Mouse (Mus musculus) MEL (cell line): ENCODE measurements around the gene Fam193b. TPM values are rescaled to one million over a fixed set of nuclear protein-coding genes. Genes with fewer than 3 reads are reported as not detected.

Experiments
- DNase-seq: peaks from one replicate; pipeline ENCODE4 v3.0.0; 2011; ENCODE audit warnings: low read depth, low spot score
- H3K27ac ChIP-seq: 2 replicates; pipeline ENCODE4 v1.5.1; 2012; ENCODE audit warnings: low read depth, mild to moderate bottlenecking, control low read depth, low read length, moderate library complexity; ENCODE audit not compliant: control insufficient read depth
- H3K27me3 ChIP-seq, 2 experiments: fragments of 150-350 bp in 1 of 2; sonication (generic) in 1 of 2; 2 replicates each; pipeline ENCODE4 v1.6.1; 2012; ENCODE audit warnings: low read length in 2 of 2, mild to moderate bottlenecking in 2 of 2, improper control_type of control experiment in 1 of 2, moderate library complexity in 1 of 2; ENCODE audit not compliant: insufficient read depth in 2 of 2, control insufficient read depth in 1 of 2
- H3K36me3 ChIP-seq, 2 experiments: 2 replicates each; pipeline ENCODE4 v1.6.1; 2012 to 2014; ENCODE audit warnings: low read length in 2 of 2, improper control_type of control experiment in 1 of 2, inconsistent platforms in 1 of 2, mild to moderate bottlenecking in 1 of 2; ENCODE audit not compliant: insufficient read depth in 2 of 2, control insufficient read depth in 1 of 2
- H3K4me1 ChIP-seq, 2 experiments: fragments of 150-350 bp in 1 of 2; sonication (generic) in 1 of 2; 2 replicates each; pipeline ENCODE4 v1.6.1; 2012; ENCODE audit warnings: low read length in 2 of 2, improper control_type of control experiment in 1 of 2, mild to moderate bottlenecking in 1 of 2; ENCODE audit not compliant: insufficient read depth in 2 of 2, control insufficient read depth in 1 of 2
- H3K4me3 ChIP-seq, 2 experiments: fragments of 150-350 bp in 1 of 2; sonication (generic) in 1 of 2; 2 replicates each; pipeline ENCODE4 v1.5.1; 2012; ENCODE audit warnings: low read depth in 2 of 2, low read length in 2 of 2, mild to moderate bottlenecking in 2 of 2, moderate library complexity in 2 of 2, control low read depth in 1 of 2, improper control_type of control experiment in 1 of 2; ENCODE audit not compliant: control insufficient read depth in 1 of 2, insufficient read depth in 1 of 2
- H3K79me2 ChIP-seq: 2 replicates; pipeline ENCODE4 v1.6.1; 2012; ENCODE audit warnings: mild to moderate bottlenecking, low read length, moderate library complexity; ENCODE audit not compliant: control insufficient read depth, poor library complexity, insufficient read depth
- H3K9ac ChIP-seq: 2 replicates; pipeline ENCODE4 v1.6.1; 2012; ENCODE audit warnings: low read depth, mild to moderate bottlenecking, control low read depth, low read length, moderate library complexity; ENCODE audit not compliant: control insufficient read depth, poor library complexity, severe bottlenecking
- H3K9me3 ChIP-seq: fragments of 150-350 bp; sonication (generic); replicated peaks from 2 replicates; pipeline ENCODE4 v1.6.1; 2012; ENCODE audit warnings: mild to moderate bottlenecking, low read length, improper control_type of control experiment, moderate library complexity; ENCODE audit not compliant: insufficient read depth
- CHD1 ChIP-seq: IDR thresholded peaks from 2 replicates; pipeline ENCODE4 v1.6.1; 2012; ENCODE audit warnings: low read depth, mild to moderate bottlenecking, inconsistent platforms, low read length, improper control_type of control experiment
- EP300 ChIP-seq, 2 experiments: IDR thresholded peaks; 2 replicates each; pipeline ENCODE4 v1.6.1; 2011; ENCODE audit warnings: improper control_type of control experiment in 2 of 2, low read length in 2 of 2, low read depth in 1 of 2, mild to moderate bottlenecking in 1 of 2
- ETS1 ChIP-seq: IDR thresholded peaks from 2 replicates; pipeline ENCODE4 v1.6.1; 2012; ENCODE audit warnings: low read depth, mild to moderate bottlenecking, inconsistent platforms, low read length, improper control_type of control experiment, moderate library complexity
- GABPA ChIP-seq: IDR thresholded peaks from 2 replicates; pipeline ENCODE4 v1.6.1; 2012; ENCODE audit warnings: low read depth, mild to moderate bottlenecking, inconsistent platforms, low read length, improper control_type of control experiment, moderate library complexity
- GATA1 ChIP-seq: IDR thresholded peaks from 2 replicates; pipeline ENCODE4 v1.6.1; 2011; ENCODE audit warnings: low read depth, low read length, improper control_type of control experiment
- JUND ChIP-seq: IDR thresholded peaks from 2 replicates; pipeline ENCODE4 v1.6.1; 2011; ENCODE audit warnings: low read depth, mild to moderate bottlenecking, improper control_type of control experiment, low read length
- KAT2A ChIP-seq: conservative IDR thresholded peaks from 2 replicates; pipeline ENCODE4 v1.6.1; 2012; ENCODE audit warnings: low read depth, low read length, improper control_type of control experiment, inconsistent platforms
- MAX ChIP-seq: IDR thresholded peaks from 2 replicates; pipeline ENCODE4 v1.6.1; 2011; ENCODE audit warnings: low read length, improper control_type of control experiment
- MEF2A ChIP-seq: IDR thresholded peaks from 2 replicates; pipeline ENCODE4 v1.6.1; 2014; ENCODE audit warnings: low read depth, mild to moderate bottlenecking, inconsistent platforms, low read length, improper control_type of control experiment; ENCODE audit not compliant: poor library complexity, insufficient replicate concordance, severe bottlenecking; ENCODE audit errors: extremely low read depth
- NRF1 ChIP-seq: IDR thresholded peaks from 2 replicates; pipeline ENCODE4 v1.6.1; 2014; ENCODE audit warnings: low read depth, mild to moderate bottlenecking, inconsistent platforms, low read length, improper control_type of control experiment, moderate library complexity; ENCODE audit not compliant: poor library complexity, insufficient read depth, severe bottlenecking
- POLR2AphosphoS2 ChIP-seq: IDR thresholded peaks from 2 replicates; pipeline ENCODE4 v1.6.1; 2011; ENCODE audit warnings: low read length, improper control_type of control experiment
- SIN3A ChIP-seq: IDR thresholded peaks from 2 replicates; pipeline ENCODE4 v1.6.1; 2012; ENCODE audit warnings: low read length, improper control_type of control experiment, inconsistent platforms
- TCF12 ChIP-seq: IDR thresholded peaks from 2 replicates; pipeline ENCODE4 v1.6.1; 2014; ENCODE audit warnings: low read depth, mild to moderate bottlenecking, inconsistent platforms, low read length, improper control_type of control experiment, moderate library complexity
- USF1 ChIP-seq: IDR thresholded peaks from 2 replicates; pipeline ENCODE4 v1.6.1; 2014; ENCODE audit warnings: low read depth, mild to moderate bottlenecking, inconsistent platforms, low read length, improper control_type of control experiment, moderate library complexity
- USF2 ChIP-seq, 2 experiments: IDR thresholded peaks; 2 replicates each; pipeline ENCODE4 v1.6.1; 2011 to 2012; ENCODE audit warnings: improper control_type of control experiment in 2 of 2, low read length in 2 of 2, borderline replicate concordance in 1 of 2, inconsistent platforms in 1 of 2, low read depth in 1 of 2, mild to moderate bottlenecking in 1 of 2; ENCODE audit not compliant: insufficient read depth in 1 of 2
- ZC3H11A ChIP-seq: IDR thresholded peaks from 2 replicates; pipeline ENCODE4 v1.6.1; 2012; ENCODE audit warnings: low read depth, mild to moderate bottlenecking, inconsistent platforms, low read length, improper control_type of control experiment
- ZKSCAN1 ChIP-seq: IDR thresholded peaks from 2 replicates; pipeline ENCODE4 v1.6.1; 2012; ENCODE audit warnings: low read depth, mild to moderate bottlenecking, inconsistent platforms, low read length, improper control_type of control experiment, moderate library complexity
- ZNF384 ChIP-seq: IDR thresholded peaks from 2 replicates; pipeline ENCODE4 v1.6.1; 2012; ENCODE audit warnings: low read depth, mild to moderate bottlenecking, inconsistent platforms, low read length, improper control_type of control experiment
- polyA plus RNA-seq, 2 experiments: library from polyadenylated mRNA; stranded (reverse) in 1 of 2; unstranded in 1 of 2; fragments of >175 nt in 1 of 2; fragments of >200 nt in 1 of 2; gene quantifications; 2 replicates each; pipeline versions ENCODE4 v1.2.1 to v1.2.4; 2012; ENCODE audit warnings: low replicate concordance in 2 of 2, low read depth in 1 of 2; ENCODE audit not compliant: insufficient read length in 2 of 2, insufficient read depth in 1 of 2, missing spikeins in 1 of 2
- total RNA-seq: library from RNA; depleted of rRNA; stranded (reverse); fragments of 300-350 nt; gene quantifications from 2 replicates; pipeline ENCODE4 v1.2.3, GENCODE M21; 2012

The Fam193b gene
- total and polyA plus RNA-seq, 3 experiments: 11.9 to 38.7 TPM; not detected in 1

DNA sequence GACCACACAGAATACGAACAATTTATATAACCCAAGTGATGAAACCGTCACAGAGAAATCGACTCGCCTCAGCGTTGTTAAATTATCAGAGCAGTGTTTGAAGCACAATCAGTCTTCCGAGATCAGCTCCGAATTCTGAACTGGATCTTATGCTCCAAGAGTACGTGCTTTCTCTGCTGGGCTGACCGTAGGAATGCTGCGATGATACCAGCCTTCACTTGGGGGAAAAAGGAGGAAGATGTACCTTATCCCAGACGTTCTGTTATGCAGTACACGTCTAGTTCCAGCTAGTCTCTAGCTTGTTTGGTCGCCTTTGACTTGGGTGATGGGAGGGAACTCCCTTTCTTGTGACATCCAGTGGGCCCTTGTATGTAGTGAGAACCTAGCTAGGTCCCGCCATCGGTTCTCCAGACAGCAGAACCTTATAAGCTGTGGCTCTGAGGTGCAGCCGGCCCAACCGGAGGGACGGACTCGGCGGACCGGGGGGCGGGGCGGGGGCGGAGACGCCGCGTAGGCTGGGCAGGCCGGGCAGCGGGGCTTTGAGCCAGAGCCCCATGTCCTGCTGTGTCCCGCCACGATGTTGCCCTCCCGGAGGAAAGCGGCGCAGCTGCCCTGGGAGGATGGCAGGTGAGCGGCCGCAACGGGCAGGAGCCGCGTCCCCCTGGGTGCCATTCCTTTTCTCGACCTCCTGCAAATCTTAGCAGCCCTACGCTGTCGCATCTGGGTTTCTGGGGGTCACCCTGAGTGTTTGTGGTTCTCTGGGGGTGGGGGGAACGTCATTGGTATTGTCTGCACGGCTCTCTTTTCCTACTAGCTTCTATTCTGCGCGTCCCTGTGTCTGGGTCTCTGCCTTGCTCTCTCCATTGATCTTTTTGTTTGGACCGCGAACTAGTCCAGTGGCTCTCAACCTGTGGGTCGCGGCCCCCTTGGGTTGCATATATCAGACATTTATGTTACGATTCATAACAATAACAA is 28.9 kb upstream of the Fam193b start, which contains the start of gene B4galt7 (continued):
- no peak for TF ChIP-seq CHD1
- TF ChIP-seq ETS1: peak; percentile 28; the same call in 1 of the 2 replicates
- peak; percentile 81 for TF ChIP-seq KAT2A
- no peak for TF ChIP-seq JUND
- TF ChIP-seq TCF12: peak; percentile 79
- TF ChIP-seq, all 39 proteins: peak for 17

- Histone ChIP-seq H3K27ac (no peak overlapping the region), H3K27me3 (no peaks in the 10 kb centered on the region), H3K9me3 (no peaks in the 10 kb centered on the region), H3K4me3 (no peak overlapping the region)
- TF ChIP-seq NRF1 (no peak), ZNF384 (no peak), SIN3A (no peak), ZKSCAN1 (no peak), MAX (no peak), GABPA (no peak), ZC3H11A (no peak), GATA1 (no peak), USF1 (no peak), EP300 (IDR thresholded peaks at IDR 0.05; ENCODE audit: low read depth in 1 of 2, low read length in 2 of 2) (no peak), POLR2AphosphoS2 (no peak), KAT2A (no peak), USF2 (IDR thresholded peaks at IDR 0.05; ENCODE audit: borderline replicate concordance in 1 of 2, insufficient read depth in 1 of 2, low read depth in 1 of 2, low read length in 2 of 2) (no peak), MEF2A (no peak)
- TF ChIP-seq, all 39 proteins: peak for 0
- Histone ChIP-seq H3K9ac (no peak overlapping the region), H3K79me2 (peaks cover 22% of the 10 kb centered on the region), H3K36me3 (peaks cover 8 to 20% of the 10 kb centered on the region in 2 experiments; a peak in 3 of 4 replicates), H3K4me1 (peaks cover 2 to 10% of the 10 kb centered on the region in 2 experiments; a peak in 3 of 4 replicates)
- no peak for DNase-seq
These were observed 25.9 kb upstream of the Fam193b start for GRCm38 (mm10) chr13:55596802-55597201.
